Mouse (Mus musculus) brain, embryonic 14.5 days (tissue): ENCODE data around the gene Pank3.

ENCODE experiments used
- CTCF ChIP-seq: fragments of 200-500 bp; IDR thresholded peaks from 2 replicates; pipeline ENCODE4 v1.5.1; 2012; ENCODE audit warnings: inconsistent platforms, mild to moderate bottlenecking, moderate library complexity, borderline replicate concordance; ENCODE audit not compliant: insufficient read depth, insufficient read length; ENCODE audit errors: extremely low read depth
- POLR2A ChIP-seq: fragments of 200-500 bp; IDR thresholded peaks from 2 replicates; pipeline ENCODE4 v1.6.1; 2012; ENCODE audit warnings: mild to moderate bottlenecking, inconsistent platforms, borderline replicate concordance; ENCODE audit not compliant: poor library complexity, insufficient read depth, insufficient read length, severe bottlenecking; ENCODE audit errors: extremely low read depth

GRCm38 (mm10) chr11:35797751-35798494, 28.6 kb downstream of the Pank3 start:
- no peak for TF ChIP-seq POLR2A
- TF ChIP-seq CTCF: no peak
